8 mouse cellular contexts compared by ENCODE assay signal in genomic region chr7:140857550-140858505, GRCm38 (mm10). TPM values are rescaled to one million over a fixed set of nuclear protein-coding genes. Genes with fewer than 3 reads are reported as not detected.
DNase-seq lines count a peak whose midpoint lies in the region; ATAC-seq and TF ChIP-seq lines count a peak whose summit lies in the region.

Gene Bet1l (minus strand): TSS chr7:140857577.

- peaks cover 70% of the 10 kb centered on the region for H3K79me2 ChIP-seq in macrophage (ENCODE audit: inconsistent target)

- H3K36me3 ChIP-seq in spleen, adult 2 months (ENCODE audit: control insufficient read depth, insufficient read depth, low read length) = peaks cover 35% of the 10 kb centered on the region
- peaks cover 60% of the 10 kb centered on the region for H3K36me3 ChIP-seq in forebrain, embryonic 12.5 days (replicated peaks)
- H3K36me3 ChIP-seq in macrophage (ENCODE audit: inconsistent target) = peaks cover 52% of the 10 kb centered on the region
- peaks cover 28% of the 10 kb centered on the region for H3K36me3 ChIP-seq in stomach, postnatal 0 days (ENCODE audit: control insufficient read depth, insufficient read depth, low read length)

- DNase-seq in adrenal gland, adult 18-20 months (ENCODE audit: low spot score in 2 of 2) = no peak
- DNase-seq in adrenal gland, adult (ENCODE audit: inconsistent age in 2 of 2, low spot score in 1 of 2) = no peak
- no peak for DNase-seq in spleen, adult 2 months (ENCODE audit: low read depth in 1 of 2, low spot score in 2 of 2)
- DNase-seq in spleen, postnatal 14 days (ENCODE audit: low spot score in 2 of 2) = no peak
- peak; percentile 34 for DNase-seq in stomach, postnatal 0 days (ENCODE audit: low spot score)

- peak; percentile 57 for ATAC-seq in forebrain, embryonic 12.5 days (ENCODE audit: low FRiP score)
- peak; percentile 26 for ATAC-seq in inflammation-experienced regulatory T-cells, adult 6 months
- ATAC-seq in stomach, postnatal 0 days (ENCODE audit: low FRiP score, low TSS enrichment) = peak; percentile 13

- no peaks in the 10 kb centered on the region for H3K27me3 ChIP-seq in spleen, adult 2 months (ENCODE audit: control insufficient read depth, insufficient read depth, low read length)
- H3K27me3 ChIP-seq in forebrain, embryonic 12.5 days = no peaks in the 10 kb centered on the region
- no peaks in the 10 kb centered on the region for H3K27me3 ChIP-seq in stomach, postnatal 0 days (ENCODE audit: control insufficient read depth, insufficient read depth, low read length)

- no peak for TF ChIP-seq EP300 in stomach, postnatal 0 days (optimal IDR thresholded peaks at IDR 0.05)

- H3K27ac ChIP-seq in spleen, adult 2 months (ENCODE audit: insufficient read depth, low read length) = peak within 1 kb of the TSS; percentile 73
- H3K27ac ChIP-seq in forebrain, embryonic 12.5 days = peak within 1 kb of the TSS; percentile 89
- H3K27ac ChIP-seq in macrophage = peak within 1 kb of the TSS; percentile 91
- H3K27ac ChIP-seq in stomach, postnatal 0 days (replicated peaks) = peak within 1 kb of the TSS; percentile 98

- 17% methylated on average over 40 of the region's 40 CpGs for WGBS in spleen, adult 2 months
- WGBS in forebrain, embryonic 12.5 days = 39% methylated on average over 40 of the region's 40 CpGs
- WGBS in macrophage (ENCODE audit: missing documents) = 13% methylated on average over 40 of the region's 40 CpGs
- 28% methylated on average over 39 of the region's 40 CpGs for WGBS in stomach, postnatal 0 days

- TF ChIP-seq POLR2A in spleen, adult 2 months (IDR thresholded peaks at IDR 0.05; ENCODE audit: low read depth, low read length) = no peak

- H3K9me3 ChIP-seq in forebrain, embryonic 12.5 days = no peaks in the 10 kb centered on the region
- no peaks in the 10 kb centered on the region for H3K9me3 ChIP-seq in stomach, postnatal 0 days (ENCODE audit: control insufficient read depth, low read length)

- TF ChIP-seq CTCF in spleen, adult 2 months (IDR thresholded peaks at IDR 0.05; ENCODE audit: extremely low read depth, insufficient read depth, insufficient read length, insufficient replicate concordance) = no peak
- no peak for TF ChIP-seq CTCF in stomach, postnatal 0 days (IDR thresholded peaks at IDR 0.05; ENCODE audit: low read depth)

- H3K4me3 ChIP-seq in spleen, adult 2 months (ENCODE audit: extremely low read depth, insufficient read depth, insufficient read length) = peak within 1 kb of the TSS; percentile 86
- H3K4me3 ChIP-seq in forebrain, embryonic 12.5 days (replicated peaks) = peak within 1 kb of the TSS; percentile 78
- H3K4me3 ChIP-seq in macrophage (ENCODE audit: inconsistent target) = peak within 1 kb of the TSS; percentile 90
- peak within 1 kb of the TSS; percentile 78 for H3K4me3 ChIP-seq in stomach, postnatal 0 days (ENCODE audit: low read depth, low read length)

- H3K4me1 ChIP-seq in spleen, adult 2 months (ENCODE audit: control insufficient read depth, insufficient read depth, insufficient read length) = peaks cover 10% of the 10 kb centered on the region
- H3K4me1 ChIP-seq in forebrain, embryonic 12.5 days = peaks cover 32% of the 10 kb centered on the region
- peaks cover 10% of the 10 kb centered on the region; the same call in 1 of the 2 replicates for H3K4me1 ChIP-seq in stomach, postnatal 0 days (replicated peaks; ENCODE audit: control insufficient read depth, insufficient read depth)

- peak within 1 kb of the TSS; percentile 97 for H3K4me2 ChIP-seq in forebrain, embryonic 12.5 days
- peak within 1 kb of the TSS; percentile 80 for H3K4me2 ChIP-seq in stomach, postnatal 0 days (replicated peaks; ENCODE audit: low read depth)

- H3K9ac ChIP-seq in forebrain, embryonic 12.5 days = peak within 1 kb of the TSS; percentile 90
- H3K9ac ChIP-seq in stomach, postnatal 0 days (ENCODE audit: low read length) = peak within 1 kb of the TSS; percentile 89

RNA-seq across cellular contexts. Expression of gene Bet1l, which starts in this region (rescaled TPM):
- 10 to 100 TPM; 37.8 to 42.8 TPM for total RNA-seq in adrenal gland, adult 18-20 months (2021)
- polyA plus RNA-seq in spleen, adult 2 months (2012; rRNA removed) = 16.9 and 19.0 TPM in 2 replicates
- 27.6 and 27.8 TPM in 2 replicates for polyA plus RNA-seq in forebrain, embryonic 12.5 days (2016; fragmentation: Nextera tagmentation; extraction: Ambion mirVana)
- polyA plus RNA-seq in inflammation-experienced regulatory T-cells, adult 6 months (2017; shearing (Covaris generic)) = 10 to 100 TPM; 43.0 to 59.7 (median 53.0) TPM
- 10 to 100 TPM in 25 of 26 experiments, 1 to 10 TPM in 1; 9.6 to 47.6 (median 33.2) TPM for total RNA-seq in macrophage (2018; cell fraction: chromatin; rRNA removed)
- total RNA-seq in macrophage (2018; cell fraction: cytosol; rRNA removed) = 10 to 100 TPM in 23 of 26 experiments, 1 to 10 TPM in 3; 8.5 to 22.0 (median 15.2) TPM
- total RNA-seq in macrophage (2018; cell fraction: nucleus; rRNA removed) = 10 to 100 TPM; 10.3 to 41.1 (median 23.3) TPM
- polyA plus RNA-seq in macrophage (2018) = 8.0 to 19.0 TPM (median 14.4 TPM) in 3 replicates
- polyA plus RNA-seq in stomach, postnatal 0 days (2015; fragmentation: Nextera tagmentation; extraction: Ambion mirVana) = 44.5 and 49.0 TPM in 2 replicates
